Mouse (Mus musculus) forebrain, postnatal 0 days (tissue): ENCODE measurements around the gene ccdc198. TPM values are rescaled to one million over a fixed set of nuclear protein-coding genes. Genes with fewer than 3 reads are reported as not detected.

Experiments
- ATAC-seq: fragments of 200-750 bp; cut with Nextera tagmentation; 2 replicates; pipeline ENCODE4 v1.8.0; 2017; ENCODE audit warnings: mild to moderate bottlenecking, moderate library complexity
- DNase-seq: peaks from one replicate; pipeline ENCODE4 v3.0.0-alpha.2; 2015
- H3K27ac ChIP-seq: fragments of 300-500 bp; sonication (generic); 2 replicates; pipeline ENCODE4 v1.5.1; 2014; ENCODE audit warnings: low read depth, mild to moderate bottlenecking, antibody characterized with exemption, low read length, moderate library complexity, mixed read lengths
- H3K27me3 ChIP-seq: fragments of 300-500 bp; sonication (generic); 2 replicates; pipeline ENCODE4 v1.6.1; 2014; ENCODE audit warnings: mild to moderate bottlenecking, low read length, mixed read lengths; ENCODE audit not compliant: insufficient read depth
- H3K36me3 ChIP-seq: fragments of 300-500 bp; sonication (generic); 2 replicates; pipeline ENCODE4 v1.6.1; 2014; ENCODE audit warnings: mild to moderate bottlenecking, moderate library complexity; ENCODE audit not compliant: insufficient read depth
- H3K4me1 ChIP-seq: fragments of 300-500 bp; sonication (generic); 2 replicates; pipeline ENCODE4 v1.6.1; 2014; ENCODE audit warnings: antibody characterized with exemption; ENCODE audit not compliant: insufficient read depth
- H3K4me2 ChIP-seq: fragments of 300-500 bp; sonication (generic); 2 replicates; pipeline ENCODE4 v1.6.1; 2014; ENCODE audit warnings: low read depth, mild to moderate bottlenecking, moderate library complexity
- H3K4me3 ChIP-seq: fragments of 300-500 bp; sonication (generic); 2 replicates; pipeline ENCODE4 v1.5.1; 2014; ENCODE audit warnings: low read depth, low read length, mixed read lengths
- H3K9ac ChIP-seq: fragments of 300-500 bp; sonication (generic); 2 replicates; pipeline ENCODE4 v1.6.1; 2014; ENCODE audit warnings: mild to moderate bottlenecking
- H3K9me3 ChIP-seq: fragments of 300-500 bp; sonication (generic); 2 replicates; pipeline ENCODE4 v1.6.1; 2016; ENCODE audit warnings: low read length
- CTCF ChIP-seq: sonication (generic); IDR thresholded peaks from 2 replicates; pipeline ENCODE4 v1.5.1; 2016; ENCODE audit warnings: antibody characterized with exemption, control low read depth, low read depth
- WGBS: fragments of 180-500 bp; shearing (Covaris S2); extraction: QIAGEN DNeasy Blood & Tissue Kit; methylation state at CpG from one replicate; pipeline ENCODE4 v1.1.7; 2014; 5-methylcytosine and 5-hydroxymethylcytosine counted together
- polyA plus RNA-seq: library from polyadenylated mRNA; unstranded; fragments of >200 nt; fragmentation: Nextera tagmentation; extraction: Ambion mirVana; gene quantifications from 2 replicates; pipeline ENCODE4 v1.2.1, GENCODE M21; 2015
- total RNA-seq: library from RNA; depleted of rRNA; stranded (reverse); fragments of >200 nt; gene quantifications from 2 replicates; pipeline ENCODE4 v1.2.3, GENCODE M21; 2014

The ccdc198 gene
- total and polyA plus RNA-seq, 2 experiments from 2014 or later = 0.16 TPM; not detected in 1

- 83% methylated on average over 3 of the region's 3 CpGs for WGBS
- Histone ChIP-seq H3K36me3 (no peaks in the 10 kb centered on the region), H3K27me3 (no peaks in the 10 kb centered on the region), H3K9me3 (no peaks in the 10 kb centered on the region), H3K4me1 (no peaks in the 10 kb centered on the region), H3K4me3 (no peak overlapping the region), H3K27ac (no peak overlapping the region), H3K9ac (no peak overlapping the region), H3K4me2 (no peak overlapping the region)
- ATAC-seq = no peak
- DNase-seq = no peak
- no peak for TF ChIP-seq CTCF
Measured at GRCm38 (mm10) chr14:49277642-49278041, 32.4 kb upstream of the ccdc198 start.

GRCm38 (mm10) chr14:49275376-49275775 lies 30.1 kb upstream of the ccdc198 start:
- H3K9ac ChIP-seq = no peak overlapping the region
- H3K4me3 ChIP-seq = no peak overlapping the region
- 46% methylated on average over 2 of the region's 2 CpGs for WGBS
- no peaks in the 10 kb centered on the region for H3K4me1 ChIP-seq
- no peak for TF ChIP-seq CTCF
- H3K4me2 ChIP-seq = no peak overlapping the region
- no peak overlapping the region for H3K27ac ChIP-seq
- H3K9me3 ChIP-seq = no peaks in the 10 kb centered on the region
- H3K36me3 ChIP-seq = no peaks in the 10 kb centered on the region
- no peak for DNase-seq
- H3K27me3 ChIP-seq = no peaks in the 10 kb centered on the region
- ATAC-seq = no peak

DNA sequence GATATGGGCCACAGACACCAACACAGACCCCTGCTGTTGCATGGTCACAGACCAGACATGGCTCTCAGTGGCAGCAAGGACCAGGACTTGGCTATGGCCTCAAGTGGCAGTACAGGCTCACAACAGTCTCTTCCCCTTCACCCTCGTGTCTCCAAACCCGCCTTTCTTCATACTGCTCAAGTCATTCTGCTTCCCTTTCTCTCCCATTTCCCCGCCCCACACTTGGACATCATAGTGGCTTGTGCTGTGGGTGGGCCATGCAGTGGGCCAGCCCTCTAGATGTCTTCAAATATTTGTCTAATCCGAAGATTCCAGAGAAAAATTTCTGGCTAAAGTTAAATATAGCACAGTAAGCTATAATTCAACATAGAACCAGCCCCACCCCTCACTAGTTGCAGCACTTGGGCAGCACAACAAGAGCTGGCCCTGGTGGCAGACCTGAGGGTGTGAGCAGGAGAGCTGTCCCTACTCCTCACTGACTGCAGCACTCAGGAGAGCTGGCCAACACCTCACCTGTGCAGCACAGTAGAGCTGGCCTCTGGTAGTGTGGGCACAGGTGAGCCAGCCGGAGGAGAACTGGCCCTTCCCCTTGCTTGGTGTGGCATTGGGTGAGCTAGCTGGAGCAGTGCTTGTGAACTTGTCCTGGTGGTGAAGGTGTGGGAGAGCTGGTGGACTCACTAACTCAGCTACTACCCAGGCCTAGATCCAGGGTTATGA lies 20.2 kb upstream of the ccdc198 start:
- Histone ChIP-seq H3K4me1 (no peaks in the 10 kb centered on the region), H3K9me3 (no peaks in the 10 kb centered on the region), H3K4me2 (no peak overlapping the region), H3K36me3 (no peaks in the 10 kb centered on the region), H3K27me3 (no peaks in the 10 kb centered on the region), H3K27ac (no peak overlapping the region), H3K9ac (no peak overlapping the region), H3K4me3 (no peak overlapping the region)
- 82% methylated on average over 5 of the region's 5 CpGs for WGBS
- TF ChIP-seq CTCF = no peak
- DNase-seq (no peak), ATAC-seq (no peak)

DNA sequence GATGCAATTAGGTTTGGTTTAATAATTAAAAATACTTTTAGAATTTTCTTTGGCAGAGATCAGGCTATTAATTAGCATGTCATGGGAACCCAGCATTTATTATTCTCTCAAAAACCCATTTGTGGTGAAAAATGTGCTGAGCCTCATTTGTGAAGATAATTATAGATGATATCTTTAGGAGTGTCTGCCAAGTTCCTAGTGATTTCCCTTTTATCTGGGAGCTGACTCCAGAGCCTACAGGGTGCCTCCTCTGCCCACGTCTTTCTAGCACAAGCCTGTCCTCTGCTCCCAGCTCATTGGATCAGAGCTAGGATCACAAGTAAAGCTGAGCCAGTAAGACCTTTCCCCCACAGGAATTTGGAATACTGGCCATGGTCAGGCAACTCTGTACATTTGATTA lies 3.8 kb downstream of the ccdc198 start:
- H3K9me3 ChIP-seq = no peaks in the 10 kb centered on the region
- H3K27me3 ChIP-seq = no peaks in the 10 kb centered on the region
- TF ChIP-seq CTCF = no peak
- H3K4me3 ChIP-seq = no peak overlapping the region
- H3K4me1 ChIP-seq = no peaks in the 10 kb centered on the region
- no peak overlapping the region for H3K27ac ChIP-seq
- H3K4me2 ChIP-seq = no peak overlapping the region
- ATAC-seq (peak; percentile 66), DNase-seq (peak; percentile 21)
- H3K36me3 ChIP-seq = no peaks in the 10 kb centered on the region
- WGBS = 6% methylated on average over 1 of the region's 1 CpGs
- H3K9ac ChIP-seq = no peak overlapping the region

- Histone ChIP-seq H3K27me3 (no peaks in the 10 kb centered on the region), H3K4me2 (0 out of 2 replicates have a peak overlapping the region, but pooled peaks have one; percentile 10), H3K27ac (no peak overlapping the region), H3K36me3 (no peaks in the 10 kb centered on the region), H3K9me3 (no peaks in the 10 kb centered on the region), H3K4me3 (no peak overlapping the region), H3K4me1 (no peaks in the 10 kb centered on the region), H3K9ac (no peak overlapping the region)
- WGBS = 25% methylated on average over 11 of the region's 11 CpGs
- peak; percentile 87 for ATAC-seq
- peak; percentile 97 for TF ChIP-seq CTCF
- DNase-seq = peak; percentile 83
Measured at GRCm38 (mm10) chr14:49238206-49238605, 7.1 kb downstream of the ccdc198 start.

GRCm38 (mm10) chr14:49234788-49235515 lies 10.3 kb downstream of the ccdc198 start:
- peak; percentile 61 for TF ChIP-seq CTCF
- no peak for ATAC-seq
- 50% methylated on average over 9 of the region's 9 CpGs for WGBS

GRCm38 (mm10) chr14:49231845-49232244 lies 13.4 kb downstream of the ccdc198 start:
- DNase-seq = no peak

More at GRCm38 (mm10) chr14:49234788-49235515, 10.3 kb downstream of the ccdc198 start:
- no peaks in the 10 kb centered on the region for H3K4me1 ChIP-seq
- peak; percentile 45 for DNase-seq
- H3K4me2 ChIP-seq = no peak overlapping the region
- H3K27me3 ChIP-seq = no peaks in the 10 kb centered on the region
- H3K9me3 ChIP-seq = no peaks in the 10 kb centered on the region
- no peak overlapping the region for H3K27ac ChIP-seq
- H3K9ac ChIP-seq = no peak overlapping the region
- H3K4me3 ChIP-seq = no peak overlapping the region
- H3K36me3 ChIP-seq = no peaks in the 10 kb centered on the region

More at GRCm38 (mm10) chr14:49231845-49232244, 13.4 kb downstream of the ccdc198 start:
- TF ChIP-seq CTCF = no peak
- H3K27me3 ChIP-seq = no peaks in the 10 kb centered on the region
- no peak for ATAC-seq
- no peak overlapping the region for H3K4me2 ChIP-seq
- H3K36me3 ChIP-seq = no peaks in the 10 kb centered on the region
- no peaks in the 10 kb centered on the region for H3K9me3 ChIP-seq
- no peak overlapping the region for H3K9ac ChIP-seq
- no peak overlapping the region for H3K4me3 ChIP-seq
- H3K27ac ChIP-seq = no peak overlapping the region
- WGBS = 93% methylated on average over 3 of the region's 3 CpGs
- H3K4me1 ChIP-seq = no peaks in the 10 kb centered on the region
